Mouse (Mus musculus) megakaryocyte, embryonic 14.5 days (primary cell): Measurements from ENCODE around the gene Phkg2. TPM values are rescaled to one million over a fixed set of nuclear protein-coding genes. Genes with fewer than 3 reads are reported as not detected.

Experiments used
- H3K27me3 ChIP-seq: replicated peaks from 2 replicates; pipeline ENCODE3; 2012; ENCODE audit warnings: inconsistent platforms
- H3K36me3 ChIP-seq: replicated peaks from 2 replicates; pipeline ENCODE3; 2012; ENCODE audit warnings: low read length, inconsistent platforms, mixed read lengths
- H3K4me1 ChIP-seq: 2 replicates; pipeline ENCODE4 v1.6.1; 2012; ENCODE audit warnings: inconsistent platforms
- H3K4me3 ChIP-seq: replicated peaks from 2 replicates; pipeline ENCODE3; 2012; ENCODE audit warnings: moderate library complexity, mild to moderate bottlenecking, inconsistent platforms
- H3K9me3 ChIP-seq: 2 replicates; pipeline ENCODE4 v1.6.1; 2012; ENCODE audit warnings: inconsistent platforms
- FLI1 ChIP-seq: IDR thresholded peaks from 2 replicates; pipeline ENCODE4 v1.6.1; 2012; ENCODE audit warnings: low read length, inconsistent platforms, mixed read lengths
- GATA1 ChIP-seq: IDR thresholded peaks from 3 replicates; pipeline ENCODE4 v1.6.1; 2012; ENCODE audit warnings: mixed read lengths, low read length, inconsistent platforms, borderline replicate concordance
- polyA plus RNA-seq: library from polyadenylated mRNA; stranded (reverse); fragments of >175 nt; gene quantifications from 2 replicates; pipeline ENCODE4 v1.2.3, GENCODE M21; 2012; ENCODE audit warnings: low replicate concordance; ENCODE audit not compliant: insufficient read depth

The Phkg2 gene
- polyA plus RNA-seq = 19.1 and 27.2 TPM in 2 replicates

- H3K4me3 ChIP-seq = peak within 1 kb of the TSS; percentile 98
- H3K36me3 ChIP-seq = peaks cover 45% of the 10 kb centered on the region
- TF ChIP-seq GATA1 (no peak), FLI1 (no peak)
These were observed at the start of gene Phkg2 for GRCm38 (mm10) chr7:127572895-127573471. Gene Phkg2, plus strand, starts transcription at chr7:127573340.

GRCm38 (mm10) chr7:127541671-127542070 is 31.5 kb upstream of the Phkg2 start:
- Histone ChIP-seq H3K4me3 (no peak overlapping the region), H3K36me3 (peaks cover 100% of the 10 kb centered on the region), H3K9me3 (no peaks in the 10 kb centered on the region), H3K4me1 (no peaks in the 10 kb centered on the region), H3K27me3 (no peaks in the 10 kb centered on the region)
- TF ChIP-seq GATA1 = no peak
- no peak for TF ChIP-seq FLI1

More at GRCm38 (mm10) chr7:127572895-127573471, at the start of gene Phkg2:
- H3K27me3 ChIP-seq = no peaks in the 10 kb centered on the region
- peaks cover 61% of the 10 kb centered on the region for H3K4me1 ChIP-seq
- H3K9me3 ChIP-seq = no peaks in the 10 kb centered on the region

DNA sequence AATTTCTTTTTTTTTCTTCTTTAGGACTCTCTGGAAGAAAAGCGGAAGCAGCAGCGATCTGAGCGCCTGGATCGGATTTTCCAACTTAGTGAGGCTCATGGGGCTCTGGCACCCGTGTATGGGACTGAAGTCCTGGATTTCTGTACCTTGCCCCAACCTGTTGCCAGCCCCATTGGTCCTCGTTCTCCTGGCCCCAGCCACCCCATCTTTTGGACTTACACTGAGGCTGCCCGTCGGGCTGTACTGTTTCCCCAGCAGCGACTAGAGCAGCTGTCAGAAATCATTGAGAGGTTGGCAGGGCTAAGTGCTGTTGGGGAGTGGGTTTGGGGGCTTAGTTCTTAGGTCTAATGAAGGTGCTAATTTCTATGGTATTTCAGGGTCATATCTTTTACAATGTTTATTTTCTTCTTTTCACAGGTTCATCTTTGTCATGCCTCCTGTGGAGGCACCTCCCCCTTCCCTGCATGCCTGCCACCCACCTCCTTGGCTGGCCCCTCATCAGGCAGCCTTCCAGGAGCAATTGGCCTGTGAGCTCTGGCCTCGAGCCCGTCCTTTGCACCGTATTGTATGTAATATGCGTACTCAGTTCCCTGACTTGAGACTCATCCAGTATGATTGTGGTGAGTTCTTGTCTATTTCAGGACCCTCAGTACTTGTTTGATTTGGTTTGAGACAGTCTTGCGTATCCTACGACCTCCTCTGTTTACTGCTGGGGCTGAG is 23.9 kb upstream of the Phkg2 start:
- no peak for TF ChIP-seq FLI1
- TF ChIP-seq GATA1 = no peak
- no peaks in the 10 kb centered on the region for H3K4me1 ChIP-seq
- H3K27me3 ChIP-seq = no peaks in the 10 kb centered on the region
- H3K9me3 ChIP-seq = no peaks in the 10 kb centered on the region
- peaks cover 95% of the 10 kb centered on the region for H3K36me3 ChIP-seq
- H3K4me3 ChIP-seq = no peak overlapping the region

- no peaks in the 10 kb centered on the region for H3K4me1 ChIP-seq
- H3K4me3 ChIP-seq = no peak overlapping the region
- TF ChIP-seq FLI1 (no peak), GATA1 (no peak)
- no peaks in the 10 kb centered on the region for H3K27me3 ChIP-seq
- peaks cover 95% of the 10 kb centered on the region for H3K36me3 ChIP-seq
- no peaks in the 10 kb centered on the region for H3K9me3 ChIP-seq
These were observed 21.6 kb upstream of the Phkg2 start for GRCm38 (mm10) chr7:127551558-127551957.

DNA sequence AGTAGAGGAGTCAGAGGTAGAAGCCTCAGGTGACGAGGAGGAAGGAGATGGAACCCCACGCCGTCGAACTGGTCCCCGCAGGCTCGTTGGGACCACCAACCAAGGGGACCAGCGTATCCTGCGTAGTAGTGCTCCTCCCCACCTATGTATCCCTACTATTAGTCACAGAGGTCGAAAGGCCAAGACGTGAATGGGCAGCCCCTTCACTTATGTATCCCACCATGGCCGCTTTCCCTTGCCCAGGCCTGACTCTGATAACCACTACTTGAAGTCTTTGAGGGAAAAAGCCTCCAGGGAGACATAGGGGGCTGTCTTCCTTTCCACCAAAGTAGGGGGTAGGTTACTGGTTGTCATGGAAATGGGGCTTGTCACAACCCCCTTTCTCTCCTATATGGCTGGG is 12.6 kb upstream of the Phkg2 start:
- Histone ChIP-seq H3K36me3 (peaks cover 96% of the 10 kb centered on the region), H3K9me3 (no peaks in the 10 kb centered on the region), H3K4me3 (no peak overlapping the region), H3K27me3 (no peaks in the 10 kb centered on the region), H3K4me1 (peaks cover 3% of the 10 kb centered on the region; the same call in 1 of the 2 replicates)
- TF ChIP-seq FLI1 (no peak), GATA1 (no peak)

DNA sequence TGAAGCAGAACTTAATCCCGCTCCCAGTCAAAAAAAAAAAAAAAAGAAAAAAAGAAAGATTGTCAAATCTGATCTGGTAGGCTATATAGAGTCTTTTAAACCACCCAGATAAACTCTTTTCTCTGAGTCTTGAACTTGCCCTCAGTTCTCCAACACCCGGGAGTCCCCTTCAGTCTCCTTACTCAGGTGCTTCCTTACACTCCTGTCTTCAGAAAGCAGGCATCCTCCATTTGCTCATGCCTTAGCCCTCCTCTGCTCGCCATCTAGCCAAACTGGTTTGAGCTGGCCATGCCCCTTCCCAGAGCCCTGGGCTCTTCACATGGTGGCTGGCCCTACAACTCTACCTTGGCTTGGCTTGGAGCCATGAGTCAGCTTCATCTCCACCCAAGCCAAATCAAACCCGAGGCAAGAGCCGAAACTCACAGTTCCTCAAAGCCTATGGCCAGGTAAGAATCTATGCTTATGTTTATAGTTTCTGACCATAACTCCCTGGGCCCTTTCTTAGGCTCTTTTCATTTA is 11.7 kb upstream of the Phkg2 start, which contains the start of gene Tmem265:
Gene Tmem265 (plus strand): TSS at position 51 of the 519 bp plus-strand sequence.
- Histone ChIP-seq H3K9me3 (no peaks in the 10 kb centered on the region), H3K4me1 (peaks cover 3% of the 10 kb centered on the region; the same call in 1 of the 2 replicates), H3K36me3 (peaks cover 96% of the 10 kb centered on the region), H3K27me3 (no peaks in the 10 kb centered on the region), H3K4me3 (no peak within 1 kb of the TSS)
- TF ChIP-seq GATA1 = no peak
- no peak for TF ChIP-seq FLI1

GRCm38 (mm10) chr7:127564381-127565150 is 8.6 kb upstream of the Phkg2 start:
- no peaks in the 10 kb centered on the region for H3K9me3 ChIP-seq
- TF ChIP-seq FLI1 = no peak
- no peak for TF ChIP-seq GATA1
- no peaks in the 10 kb centered on the region for H3K27me3 ChIP-seq
- no peak overlapping the region for H3K4me3 ChIP-seq
- H3K36me3 ChIP-seq = peaks cover 89% of the 10 kb centered on the region
- H3K4me1 ChIP-seq = peaks cover 7% of the 10 kb centered on the region; the same call in 1 of the 2 replicates

- H3K4me1 ChIP-seq = peaks cover 61% of the 10 kb centered on the region
- peaks cover 48% of the 10 kb centered on the region for H3K36me3 ChIP-seq
These were observed 416 bp downstream of the Phkg2 start for GRCm38 (mm10) chr7:127573503-127574008.

DNA sequence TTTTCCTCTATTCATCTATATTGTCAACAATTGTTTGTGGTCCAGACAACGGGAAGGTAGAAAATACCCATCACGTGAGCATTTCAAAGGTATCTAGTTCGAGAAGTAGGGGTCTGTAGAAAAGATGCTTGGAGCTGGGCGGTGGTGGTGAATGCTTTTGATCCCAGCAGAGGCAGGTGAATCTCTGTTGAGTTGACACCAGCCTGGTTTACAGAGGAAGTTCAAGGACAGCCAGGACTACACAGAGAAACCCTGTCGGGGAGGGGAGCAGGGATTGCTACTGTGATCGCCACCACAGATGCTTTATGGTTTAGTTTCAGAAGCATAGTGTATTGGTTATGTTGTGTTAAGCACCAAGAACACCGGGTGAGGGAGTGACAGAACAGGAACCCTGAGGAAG is 975 bp downstream of the Phkg2 start:
- Histone ChIP-seq H3K36me3 (peaks cover 47% of the 10 kb centered on the region), H3K4me1 (peaks cover 61% of the 10 kb centered on the region), H3K9me3 (no peaks in the 10 kb centered on the region), H3K4me3 (peak overlapping the region; percentile 98), H3K27me3 (no peaks in the 10 kb centered on the region)
- TF ChIP-seq GATA1 = no peak
- no peak for TF ChIP-seq FLI1

More at GRCm38 (mm10) chr7:127573503-127574008, 416 bp downstream of the Phkg2 start:
- TF ChIP-seq GATA1 (no peak), FLI1 (no peak)
- no peaks in the 10 kb centered on the region for H3K27me3 ChIP-seq
- no peaks in the 10 kb centered on the region for H3K9me3 ChIP-seq
- peak overlapping the region; percentile 98 for H3K4me3 ChIP-seq

- no peak overlapping the region for H3K4me3 ChIP-seq
- no peak for TF ChIP-seq FLI1
- TF ChIP-seq GATA1 = no peak
- H3K27me3 ChIP-seq = no peaks in the 10 kb centered on the region
- peaks cover 48% of the 10 kb centered on the region for H3K4me1 ChIP-seq
- H3K9me3 ChIP-seq = no peaks in the 10 kb centered on the region
- H3K36me3 ChIP-seq = peaks cover 73% of the 10 kb centered on the region
These were observed 10.1 kb downstream of the Phkg2 start for GRCm38 (mm10) chr7:127583260-127583659.
